Mouse (Mus musculus) Muller cell, postnatal 12 days (primary cell): ENCODE results near the gene Ccdc17.

Experiments used
- DNase-seq: peaks from one replicate; pipeline ENCODE4 v3.0.0-alpha.2; 2015; ENCODE audit errors: inconsistent ontology term

The Ccdc17 gene

DNA sequence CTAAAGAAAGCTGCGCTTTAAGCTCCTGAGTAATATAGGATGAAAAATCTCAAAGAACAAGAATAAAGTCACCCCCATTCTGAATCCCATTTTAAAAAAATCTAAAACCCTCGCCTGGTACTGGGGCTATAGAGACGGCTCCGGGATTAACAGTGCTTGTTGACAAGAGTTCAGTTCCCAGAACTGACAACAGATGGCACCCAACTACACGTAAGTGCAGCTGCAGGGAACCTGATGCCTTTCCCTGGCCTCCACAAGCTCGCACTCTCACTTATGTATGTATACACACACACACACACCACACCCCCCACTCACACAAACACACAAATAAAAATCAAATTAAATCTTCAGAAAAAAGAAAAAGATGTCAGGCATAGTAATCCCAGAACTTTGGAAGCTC lies 47.9 kb downstream of the Ccdc17 start:
- peak; percentile 7 for DNase-seq

DNA sequence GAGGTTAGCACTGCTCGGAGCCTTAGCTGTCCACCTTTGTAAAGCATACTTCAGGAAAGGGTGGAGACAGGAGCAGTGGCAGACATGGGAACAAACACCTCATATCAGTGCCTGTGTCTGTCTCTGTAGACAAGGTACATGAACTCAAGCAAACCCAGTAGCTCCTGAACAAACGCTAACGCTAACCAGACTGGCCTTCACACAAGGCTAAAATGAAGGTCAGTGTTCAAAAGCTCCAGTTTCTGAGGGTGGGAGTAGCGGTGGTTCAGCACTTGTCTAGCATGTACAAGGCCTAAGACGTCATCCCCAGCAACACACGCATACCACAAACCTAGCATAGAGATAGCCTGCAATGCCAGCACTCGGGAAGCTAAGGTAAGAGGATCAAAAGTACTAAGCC lies 49.2 kb downstream of the Ccdc17 start:
- no peak for DNase-seq

DNA sequence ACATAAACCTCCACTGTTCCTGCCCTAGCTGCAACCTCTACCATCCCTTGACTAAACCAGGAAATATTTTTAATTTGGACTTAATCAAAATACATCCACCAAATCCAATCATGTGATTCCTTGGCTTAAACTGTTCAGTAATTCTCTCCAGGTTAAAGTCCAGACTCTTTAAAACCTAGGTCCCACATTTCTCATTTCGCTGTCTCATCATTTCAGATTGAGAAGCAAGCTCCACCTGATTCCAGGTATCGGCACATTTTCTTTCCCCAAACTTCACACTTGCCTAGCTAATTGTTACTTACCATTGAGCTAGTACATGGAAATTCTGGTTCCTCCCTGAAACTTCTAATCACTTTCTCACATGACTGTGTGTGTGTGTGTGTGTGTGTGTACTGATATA lies 53.0 kb downstream of the Ccdc17 start:
- DNase-seq, result no peak
